Mouse (Mus musculus) ovary, adult 18-20 months (tissue): ENCODE measurements around the gene Batf3.

Source experiments
- DNase-seq: peaks from one replicate; pipeline ENCODE4 v3.0.0; 2022; ENCODE audit warnings: low spot score, mixed read lengths

The Batf3 gene

DNA sequence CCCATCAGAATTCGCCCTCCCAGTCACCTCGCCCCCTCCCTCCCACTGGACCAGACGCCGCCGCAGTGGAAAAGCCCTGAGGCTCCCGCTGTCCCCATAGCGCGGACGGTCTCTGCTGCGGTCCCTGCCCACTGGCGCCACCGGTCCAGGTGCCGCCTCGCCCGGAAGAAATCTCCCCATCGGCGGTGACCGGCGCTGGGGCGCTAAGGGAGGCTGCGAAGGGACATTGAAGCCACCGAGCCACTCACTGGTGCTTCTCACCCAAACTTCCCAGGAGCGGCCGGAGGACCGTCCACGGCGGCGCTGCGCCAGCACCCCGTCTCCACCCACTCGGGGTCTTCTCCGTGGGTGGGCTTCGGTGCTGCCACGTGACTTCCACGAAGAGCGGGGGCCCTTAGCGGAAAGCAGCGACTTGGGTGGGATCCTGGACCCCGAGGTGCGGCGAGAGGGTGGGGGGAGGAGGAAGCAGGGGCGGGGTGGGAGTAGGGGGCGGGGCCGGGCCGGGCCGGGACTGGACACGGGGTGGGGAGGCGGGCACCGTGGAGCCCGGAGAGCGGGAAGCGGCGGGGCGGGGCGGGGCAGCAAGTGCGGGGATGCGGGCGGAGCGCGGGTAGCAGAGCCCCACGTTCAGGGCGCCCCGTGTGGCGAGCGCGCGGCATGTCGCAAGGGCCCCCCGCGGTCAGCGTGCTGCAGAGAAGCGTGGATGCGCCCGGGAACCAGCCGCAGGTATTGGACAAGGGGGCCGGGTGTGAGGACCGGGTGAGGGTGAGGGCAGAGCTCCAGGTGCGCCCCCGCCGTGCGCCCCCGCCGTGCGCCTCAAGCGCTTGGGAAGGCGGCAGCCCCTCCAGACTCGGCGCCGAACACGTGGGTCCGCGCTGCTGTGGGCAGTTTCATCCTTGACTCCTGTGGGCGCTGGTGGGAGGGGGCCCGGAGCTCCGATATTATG is at the start of gene Batf3:
Batf3 (plus strand) TSS at position 46 of the 946 bp plus-strand sequence.
- peak; percentile 28 for DNase-seq

DNA sequence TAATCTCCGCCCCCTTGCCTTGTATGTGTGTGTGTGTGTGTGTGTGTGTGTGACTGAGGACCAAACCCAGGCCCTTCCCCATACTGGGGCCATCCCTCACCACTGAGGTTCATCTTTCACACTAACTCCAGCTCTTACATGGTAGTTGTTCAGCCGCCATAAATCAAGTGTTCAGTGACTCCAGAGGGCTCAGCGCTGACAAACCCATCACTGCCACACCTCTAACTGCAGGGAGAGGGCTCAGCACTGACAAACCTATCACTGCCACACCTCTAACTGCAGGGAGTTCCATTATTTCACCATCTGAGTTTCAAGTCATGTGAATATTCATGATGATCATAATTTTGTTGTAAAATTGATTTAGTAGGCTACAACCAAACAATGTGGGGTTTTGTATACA is 44.1 kb upstream of the Batf3 start:
- DNase-seq = no peak

DNA sequence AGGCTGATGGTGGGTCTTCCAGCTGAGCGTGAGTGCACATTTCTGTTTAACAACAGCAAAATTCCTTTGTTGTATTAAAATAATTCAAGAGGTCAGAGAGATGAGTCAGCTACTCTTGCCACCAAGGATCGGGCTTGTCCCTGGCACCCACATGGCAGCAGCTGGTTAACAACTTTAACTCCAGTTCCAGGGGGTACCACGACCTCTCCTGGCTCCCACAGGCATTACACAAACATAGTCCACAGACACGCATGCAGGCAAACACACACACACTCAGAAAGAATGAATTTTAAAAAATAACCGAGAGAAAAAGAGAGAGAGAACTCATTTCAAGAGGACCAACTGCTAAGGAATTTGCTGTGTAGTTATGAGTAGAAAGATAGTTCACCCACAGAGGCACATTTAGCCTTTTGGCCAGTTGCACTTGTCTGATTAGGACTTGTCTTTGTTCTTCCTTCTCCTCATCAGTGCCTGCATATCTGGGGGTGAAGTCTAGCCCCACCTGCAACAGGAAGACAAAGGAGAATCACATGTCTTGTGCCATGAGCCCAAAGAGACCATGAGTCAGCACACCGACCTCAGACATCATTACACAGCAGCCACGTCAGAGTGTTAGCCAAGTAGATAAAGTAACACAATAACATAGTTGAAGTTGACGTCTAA is 42.6 kb upstream of the Batf3 start:
- DNase-seq = no peak

DNA sequence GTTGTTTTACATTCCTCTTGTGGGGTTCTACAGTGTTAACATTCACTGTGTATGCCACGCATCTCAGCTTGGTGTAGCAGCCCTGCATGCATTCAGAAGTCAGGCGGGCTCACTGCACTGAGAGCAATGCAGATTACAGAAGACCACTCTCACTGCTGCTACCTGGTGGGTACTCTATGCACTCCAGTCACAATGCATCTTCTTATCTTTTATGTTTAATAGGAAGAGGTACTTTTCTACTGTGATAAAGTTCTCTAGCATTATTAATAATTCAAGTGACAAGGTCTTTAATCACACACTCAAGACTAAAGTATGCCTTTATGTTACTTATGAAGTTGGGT is 42.1 kb upstream of the Batf3 start:
- no peak for DNase-seq

DNA sequence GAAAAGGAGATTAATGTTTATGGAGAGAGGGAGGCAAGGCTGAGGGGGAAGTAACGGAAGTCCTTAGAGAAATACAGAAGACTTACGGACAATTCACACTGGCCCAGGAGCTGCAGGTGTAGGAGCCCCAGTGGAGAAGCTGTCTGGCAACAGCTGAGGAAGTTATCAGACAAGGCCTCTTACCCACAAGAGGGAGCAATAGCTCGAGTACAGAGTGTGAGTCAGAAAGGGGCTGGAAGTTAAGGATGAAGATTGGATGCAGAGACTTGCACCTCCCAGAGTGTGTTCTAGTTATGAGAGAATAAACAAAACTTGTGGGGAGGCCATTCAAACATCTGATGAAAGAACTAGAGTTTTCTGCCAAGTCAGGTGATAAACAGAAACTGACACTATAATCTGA is 40.2 kb upstream of the Batf3 start:
- no peak for DNase-seq

GRCm38 (mm10) chr1:191062241-191062780 is 35.3 kb upstream of the Batf3 start:
- no peak for DNase-seq

DNA sequence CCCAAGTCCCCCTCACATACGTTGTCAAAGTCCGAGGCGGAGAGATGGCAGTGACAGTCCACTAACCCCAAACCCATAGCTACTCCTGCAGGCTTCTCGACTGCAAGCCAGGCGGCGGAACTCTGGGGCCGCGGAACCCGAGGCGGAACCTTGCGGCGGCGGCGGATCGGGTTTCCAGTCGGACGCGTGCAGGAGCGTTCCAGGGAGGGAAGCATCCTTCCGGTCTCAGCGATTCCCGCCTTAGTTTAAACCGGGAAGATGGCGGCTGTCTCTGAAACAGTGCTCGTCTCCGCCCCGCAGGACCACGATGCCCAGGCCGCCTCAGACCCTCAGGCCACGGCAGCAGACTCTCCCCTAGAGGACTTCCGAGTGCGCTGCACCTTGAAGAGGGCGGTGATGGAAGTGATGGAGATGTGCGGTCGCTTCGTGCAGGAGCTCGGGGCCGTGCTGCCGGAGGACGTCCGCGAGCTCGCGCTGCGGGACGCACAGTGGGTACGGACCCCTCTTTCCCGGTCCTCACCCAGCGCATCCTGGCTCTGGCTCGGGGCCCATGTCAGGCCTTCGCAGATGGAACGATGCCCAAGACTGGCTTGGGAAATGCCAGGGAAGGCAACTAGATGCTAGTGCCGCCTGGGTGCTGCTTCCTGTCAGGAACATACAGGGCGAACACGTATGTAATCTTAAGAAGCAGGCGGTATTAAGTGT is 34.7 kb upstream of the Batf3 start, which contains the start of the genes Tatdn3 and Nsl1:
Tatdn3 (minus strand) TSS at position 152 of the 705 bp plus-strand sequence.
Nsl1 (plus strand) TSS at position 232 of the 705 bp plus-strand sequence.
- peak; percentile 72 for DNase-seq

- DNase-seq = no peak
Observed at GRCm38 (mm10) chr1:191063700-191064099, 33.9 kb upstream of the Batf3 start.

DNA sequence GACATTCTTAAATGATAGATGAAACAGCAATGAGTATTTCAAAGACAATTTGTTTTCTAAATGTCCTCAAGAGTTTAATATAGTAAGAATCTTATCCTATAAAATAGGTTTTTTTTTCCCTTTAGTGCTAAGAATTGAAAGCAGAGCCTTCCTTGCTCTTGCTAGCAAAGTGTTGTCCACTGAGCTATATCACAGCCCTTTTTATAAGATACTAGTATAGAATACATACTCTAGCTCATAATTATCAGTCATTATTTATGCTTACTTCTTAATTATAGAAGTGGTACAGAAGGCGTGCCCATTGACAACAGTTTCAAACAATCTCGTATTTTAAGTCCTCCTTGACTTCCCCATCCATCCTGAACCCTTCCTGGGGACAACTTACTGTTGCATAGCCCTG is 33.1 kb upstream of the Batf3 start:
- no peak for DNase-seq

DNA sequence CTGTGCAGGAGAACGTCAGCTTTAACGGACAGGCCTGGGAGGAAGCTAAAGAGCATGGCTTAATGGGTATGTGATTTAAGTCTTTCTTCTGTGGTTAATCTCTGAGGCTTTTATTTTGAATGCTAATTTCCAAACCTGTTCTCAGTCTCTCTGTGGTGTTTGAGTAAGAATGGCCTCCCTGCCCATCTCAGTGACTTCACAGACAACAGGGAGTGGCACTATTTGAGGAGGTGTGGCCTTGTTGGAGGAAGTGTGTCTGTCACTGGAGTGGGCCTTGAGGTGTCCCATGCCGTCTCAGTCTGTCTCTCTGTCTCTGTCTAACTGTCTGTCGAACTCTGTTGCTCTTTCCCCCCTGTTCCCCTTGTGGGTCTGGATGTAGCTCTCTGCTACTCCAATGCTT is 32.5 kb upstream of the Batf3 start:
- DNase-seq = no peak

GRCm38 (mm10) chr1:191068377-191068776 is 29.3 kb upstream of the Batf3 start:
- DNase-seq = no peak

GRCm38 (mm10) chr1:191070259-191070658 is 27.4 kb upstream of the Batf3 start:
- no peak for DNase-seq

GRCm38 (mm10) chr1:191071613-191072012 is 26.0 kb upstream of the Batf3 start:
- DNase-seq = no peak

GRCm38 (mm10) chr1:191072329-191072913 is 25.2 kb upstream of the Batf3 start:
- no peak for DNase-seq

GRCm38 (mm10) chr1:191073001-191073400 is 24.6 kb upstream of the Batf3 start:
- DNase-seq = peak; percentile 28

DNA sequence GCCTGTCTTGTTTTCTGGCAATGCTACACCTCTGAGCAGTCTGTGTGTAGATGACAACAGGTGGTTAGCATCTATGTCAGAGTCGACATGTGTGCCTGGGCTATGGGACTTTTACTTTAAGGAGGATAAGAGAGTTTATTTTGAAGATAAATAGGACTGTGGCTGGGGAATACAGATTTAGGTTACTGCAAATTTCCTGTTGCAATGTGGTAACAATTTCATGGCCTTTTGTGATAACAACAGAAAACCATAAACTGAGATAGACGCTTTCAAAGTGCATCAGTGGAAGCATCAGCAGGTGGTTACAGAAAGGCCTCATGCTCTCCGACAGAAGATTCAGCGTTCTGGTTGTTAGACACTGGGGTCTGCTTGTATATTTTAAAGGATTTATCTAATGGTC is 24.2 kb upstream of the Batf3 start:
- DNase-seq = no peak

- DNase-seq = no peak
Observed at GRCm38 (mm10) chr1:191075199-191075883, 22.3 kb upstream of the Batf3 start.

GRCm38 (mm10) chr1:191083230-191083629 is 14.4 kb upstream of the Batf3 start:
- DNase-seq = no peak

GRCm38 (mm10) chr1:191084951-191085559 is 12.6 kb upstream of the Batf3 start:
- DNase-seq = no peak

DNA sequence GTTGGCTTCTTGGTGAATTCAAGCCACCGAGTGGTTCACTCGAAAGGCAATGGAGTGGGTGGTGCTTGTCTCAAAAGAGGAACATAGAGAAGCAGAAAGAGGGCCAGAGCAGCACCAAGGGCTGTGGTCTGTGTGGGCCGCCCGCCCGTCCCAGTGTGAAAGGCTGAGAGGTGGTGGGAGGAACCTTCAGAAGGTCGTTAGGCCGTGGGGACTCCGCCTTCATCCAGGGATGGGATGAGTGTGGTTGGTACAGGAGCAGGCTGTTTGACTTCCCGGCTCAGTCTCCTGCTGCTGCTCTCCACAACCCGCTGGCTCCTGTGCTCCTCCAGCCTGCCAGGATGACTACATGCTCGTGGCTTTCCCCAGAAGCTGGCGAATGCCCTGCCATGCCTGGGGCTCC is 12.1 kb upstream of the Batf3 start:
- DNase-seq = no peak
